Comparison of ENCODE assay signal across 7 mouse cellular contexts in the genomic region with DNA sequence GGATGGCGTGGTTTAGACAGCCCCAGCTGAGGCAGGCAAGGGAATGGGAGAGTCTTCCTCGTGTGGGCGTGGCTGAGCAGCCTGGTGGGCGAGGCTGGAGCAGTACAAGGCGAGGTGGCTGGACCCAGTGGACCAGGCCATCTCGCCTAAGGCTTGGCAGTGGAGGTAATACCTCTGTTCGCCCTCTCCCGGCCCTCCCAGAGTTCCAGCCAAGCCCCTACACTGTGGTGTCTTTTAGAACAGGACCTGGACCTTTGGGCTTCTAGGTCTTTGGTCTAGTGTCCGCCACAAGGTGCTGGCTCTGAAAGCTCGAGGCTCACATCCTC. TPM values are rescaled to one million over a fixed set of nuclear protein-coding genes. Genes with fewer than 3 reads are reported as not detected.
DNase-seq lines count a peak whose midpoint lies in the region; ATAC-seq lines count a peak whose summit lies in the region.

No protein-coding gene starts in this region.

- no peaks in the 10 kb centered on the region for H3K9me3 ChIP-seq in lung, embryonic 16.5 days (ENCODE audit: control insufficient read depth, low read length)
- no peaks in the 10 kb centered on the region for H3K9me3 ChIP-seq in forebrain, embryonic 11.5 days (ENCODE audit: control insufficient read depth, low read length)
- H3K9me3 ChIP-seq in limb, embryonic 13.5 days = no peaks in the 10 kb centered on the region
- H3K9me3 ChIP-seq in stomach, embryonic 14.5 days (ENCODE audit: control insufficient read depth, low read depth, low read length) = no peaks in the 10 kb centered on the region

- WGBS in lung, embryonic 16.5 days = 7% methylated on average over 10 of the region's 10 CpGs
- 5% methylated on average over 10 of the region's 10 CpGs for WGBS in forebrain, embryonic 11.5 days
- WGBS in limb, embryonic 13.5 days = 8% methylated on average over 10 of the region's 10 CpGs
- 9% methylated on average over 10 of the region's 10 CpGs for WGBS in stomach, embryonic 14.5 days

- peak overlapping the region; percentile 90 for H3K4me2 ChIP-seq in lung, embryonic 16.5 days (ENCODE audit: low read depth, low read length)
- peak overlapping the region; percentile 86 for H3K4me2 ChIP-seq in forebrain, embryonic 11.5 days (ENCODE audit: low read depth, low read length, severe bottlenecking)
- H3K4me2 ChIP-seq in limb, embryonic 13.5 days (replicated peaks) = peak overlapping the region; percentile 90
- H3K4me2 ChIP-seq in stomach, embryonic 14.5 days (replicated peaks; ENCODE audit: low read depth, low read length) = peak overlapping the region; percentile 48

- peak overlapping the region; percentile 53 for H3K9ac ChIP-seq in lung, embryonic 16.5 days (ENCODE audit: low read length)
- H3K9ac ChIP-seq in forebrain, embryonic 11.5 days (ENCODE audit: low read length) = no peak overlapping the region
- peak overlapping the region; percentile 48 for H3K9ac ChIP-seq in limb, embryonic 13.5 days
- no peak overlapping the region for H3K9ac ChIP-seq in stomach, embryonic 14.5 days (replicated peaks; ENCODE audit: low read depth, low read length)

- no peak for ATAC-seq in lung, embryonic 16.5 days (ENCODE audit: low read depth)
- no peak for ATAC-seq in forebrain, embryonic 11.5 days (replicated peaks; ENCODE audit: low FRiP score)
- ATAC-seq in limb, embryonic 13.5 days (ENCODE audit: low FRiP score, low read depth) = no peak
- ATAC-seq in stomach, embryonic 14.5 days (ENCODE audit: insufficient number of reproducible peaks, insufficient read depth, low FRiP score, low read depth) = no peak

- H3K27me3 ChIP-seq in lung, embryonic 16.5 days (ENCODE audit: control insufficient read depth, insufficient read depth, low read depth, low read length) = peaks cover 4% of the 10 kb centered on the region; the same call in 1 of the 2 replicates
- H3K27me3 ChIP-seq in forebrain, embryonic 11.5 days (ENCODE audit: control insufficient read depth, insufficient read depth, low read length) = peaks cover 8% of the 10 kb centered on the region
- no peaks in the 10 kb centered on the region for H3K27me3 ChIP-seq in limb, embryonic 13.5 days
- no peaks in the 10 kb centered on the region for H3K27me3 ChIP-seq in stomach, embryonic 14.5 days (ENCODE audit: control insufficient read depth, insufficient read depth, low read length)

- DNase-seq in lung, postnatal 10 days = no peak
- no peak for DNase-seq in forebrain, embryonic 11.5 days (ENCODE audit: low spot score)
- DNase-seq in frontal cortex, postnatal 25 days (ENCODE audit: low spot score in 2 of 2) = no peak
- DNase-seq in right cerebral cortex, adult 2 months (ENCODE audit: low spot score in 2 of 2) = no peak

- peak overlapping the region; percentile 72 for H3K4me3 ChIP-seq in lung, embryonic 16.5 days (ENCODE audit: low read length)
- H3K4me3 ChIP-seq in forebrain, embryonic 11.5 days (ENCODE audit: low read depth, low read length) = peak overlapping the region; percentile 47
- H3K4me3 ChIP-seq in limb, embryonic 13.5 days = peak overlapping the region; percentile 62
- H3K4me3 ChIP-seq in stomach, embryonic 14.5 days (ENCODE audit: low read depth, low read length) = peak overlapping the region; percentile 47

- peaks cover 2% of the 10 kb centered on the region; the same call in 1 of the 2 replicates for H3K4me1 ChIP-seq in lung, embryonic 16.5 days (replicated peaks; ENCODE audit: control insufficient read depth, insufficient read depth, low read length)
- H3K4me1 ChIP-seq in forebrain, embryonic 11.5 days (replicated peaks; ENCODE audit: control insufficient read depth, insufficient read depth, low read length) = no peaks in the 10 kb centered on the region; the same call in 1 of the 2 replicates
- H3K4me1 ChIP-seq in limb, embryonic 13.5 days = peaks cover 8% of the 10 kb centered on the region; the same call in 1 of the 2 replicates
- 0 out of 2 replicates have a peak, but pooled peaks cover 5% of the 10 kb centered on the region for H3K4me1 ChIP-seq in stomach, embryonic 14.5 days (ENCODE audit: control insufficient read depth, insufficient read depth, low read length)

- no peak overlapping the region for H3K27ac ChIP-seq in lung, embryonic 16.5 days (ENCODE audit: low read length)
- no peak overlapping the region for H3K27ac ChIP-seq in forebrain, embryonic 11.5 days (ENCODE audit: low read depth, low read length)
- no peak overlapping the region for H3K27ac ChIP-seq in limb, embryonic 13.5 days
- H3K27ac ChIP-seq in stomach, embryonic 14.5 days (ENCODE audit: low read length) = 0 out of 2 replicates have a peak overlapping the region, but pooled peaks have one; percentile 10

- H3K36me3 ChIP-seq in lung, embryonic 16.5 days (ENCODE audit: control insufficient read depth, insufficient read depth, low read length) = no peaks in the 10 kb centered on the region
- no peaks in the 10 kb centered on the region for H3K36me3 ChIP-seq in forebrain, embryonic 11.5 days (ENCODE audit: control insufficient read depth, insufficient read depth, low read length)
- H3K36me3 ChIP-seq in limb, embryonic 13.5 days = no peaks in the 10 kb centered on the region
- H3K36me3 ChIP-seq in stomach, embryonic 14.5 days (ENCODE audit: control insufficient read depth, insufficient read depth, low read length) = no peaks in the 10 kb centered on the region

RNA-seq across cellular contexts. Expression of a gene that starts 0.6 kb away (rescaled TPM):
- polyA plus RNA-seq in lung, embryonic 16.5 days (2015; fragmentation: Nextera tagmentation; extraction: Ambion mirVana) = 12.2 and 12.3 TPM in 2 replicates
- polyA plus RNA-seq in forebrain, embryonic 11.5 days (2014; fragmentation: Nextera tagmentation; extraction: Ambion mirVana) = 4.1 and 4.2 TPM in 2 replicates
- 6.9 and 7.3 TPM in 2 replicates for polyA plus RNA-seq in limb, embryonic 13.5 days (2015; fragmentation: Nextera tagmentation; extraction: Ambion mirVana)
- 14.3 and 16.1 TPM in 2 replicates for polyA plus RNA-seq in stomach, embryonic 14.5 days (2014; fragmentation: Nextera tagmentation; extraction: Ambion mirVana)

Comparison
In these comparisons a context has a peak if more than half of its experiments do, and no peak if none do; other contexts are left out.
1. H3K9ac ChIP-seq: peak in lung, embryonic 16.5 days (single experiment) and limb, embryonic 13.5 days (single experiment); none in forebrain, embryonic 11.5 days (single experiment) and stomach, embryonic 14.5 days (single experiment).
2. Peak in every context shown above with its lines, with median percentiles within 50 percentile points of each other: H3K4me2 ChIP-seq and H3K4me3 ChIP-seq.